Mouse (Mus musculus) heart, postnatal 0 days (tissue): Measurements from ENCODE around the gene Cdkn2aipnl.

Experiments
- CTCF ChIP-seq: IDR thresholded peaks from 2 replicates; pipeline ENCODE4 v1.5.1; 2016; ENCODE audit warnings: antibody characterized with exemption, control low read depth, low read depth
- EP300 ChIP-seq: IDR thresholded peaks from 2 replicates; pipeline ENCODE4 v1.6.1; 2016; ENCODE audit warnings: antibody characterized with exemption, low read depth

DNA sequence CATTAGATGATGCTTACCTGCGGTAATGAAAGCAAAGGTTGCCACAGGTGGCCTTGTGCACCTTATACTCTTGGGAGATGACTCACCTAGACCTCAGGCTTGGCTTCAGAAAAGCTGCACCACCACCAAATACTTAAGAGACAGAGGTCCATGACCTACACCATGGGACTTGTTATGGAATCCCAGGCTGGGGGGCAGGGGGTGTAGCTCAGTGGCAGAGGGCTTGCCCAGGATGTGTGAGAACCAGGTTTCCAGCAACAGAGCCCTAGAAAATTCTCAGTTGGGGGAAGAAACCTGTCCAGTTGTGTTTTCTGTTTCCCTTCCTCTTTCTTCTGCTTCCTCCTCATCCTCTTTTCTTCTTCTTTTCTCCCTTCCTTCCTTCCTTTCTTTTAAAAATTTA lies 36.3 kb upstream of the Cdkn2aipnl start:
- no peak for TF ChIP-seq CTCF
- no peak for TF ChIP-seq EP300
